Mouse (Mus musculus): ENCODE results near the gene Hmgb1. TPM values are rescaled to one million over a fixed set of nuclear protein-coding genes. Genes with fewer than 3 reads are reported as not detected.

The Hmgb1 gene
- total RNA-seq, 2 experiments from 2014 or later: 193 to 198 TPM

DNA sequence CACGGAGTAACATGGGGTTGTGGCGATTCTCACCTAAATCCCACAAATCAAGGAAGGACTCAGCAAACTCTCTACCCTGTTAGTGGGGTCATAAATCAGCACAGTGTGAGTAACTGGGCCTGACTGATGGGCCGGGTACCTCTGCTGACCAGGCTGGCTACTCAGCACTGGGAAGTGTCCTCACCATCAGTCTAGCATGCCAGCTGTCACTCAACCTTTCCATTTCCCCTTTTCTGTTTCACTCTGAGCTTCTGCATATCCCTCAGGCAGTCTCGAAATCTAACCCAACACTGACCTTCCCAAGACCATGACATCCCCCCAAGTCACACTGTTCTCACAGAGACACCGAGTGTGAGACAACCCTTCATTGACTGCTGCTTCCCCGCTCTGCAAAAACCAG is 95.4 kb downstream of the Hmgb1 start:
- DNase-seq (ENCODE audit: extremely low spot score in 1 of 2, low spot score in 2 of 2): no peak
- intact Hi-C loops (cut with DNase I): no loop called here

DNA sequence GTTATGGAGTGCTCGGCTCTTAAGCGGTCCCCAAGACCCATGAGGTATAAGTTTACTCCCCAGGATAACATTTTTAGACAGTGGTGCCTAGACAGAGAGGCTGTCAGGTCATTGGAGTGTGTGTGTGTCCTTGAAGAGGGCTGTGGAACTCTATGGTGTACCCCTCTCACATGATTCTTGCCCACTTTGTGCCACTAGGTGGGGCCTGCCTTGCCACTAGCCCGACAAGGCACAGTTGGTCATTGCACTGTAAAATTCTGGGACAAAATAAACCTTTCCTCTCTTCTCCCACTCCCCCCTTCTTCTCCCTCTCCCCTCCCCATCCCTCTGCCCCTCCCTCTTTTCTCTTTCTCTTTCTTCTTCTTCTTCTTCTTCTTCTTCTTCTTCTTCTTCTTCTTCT is 96.1 kb downstream of the Hmgb1 start:
- DNase-seq (ENCODE audit: extremely low spot score in 1 of 2, low spot score in 2 of 2): no peak

DNA sequence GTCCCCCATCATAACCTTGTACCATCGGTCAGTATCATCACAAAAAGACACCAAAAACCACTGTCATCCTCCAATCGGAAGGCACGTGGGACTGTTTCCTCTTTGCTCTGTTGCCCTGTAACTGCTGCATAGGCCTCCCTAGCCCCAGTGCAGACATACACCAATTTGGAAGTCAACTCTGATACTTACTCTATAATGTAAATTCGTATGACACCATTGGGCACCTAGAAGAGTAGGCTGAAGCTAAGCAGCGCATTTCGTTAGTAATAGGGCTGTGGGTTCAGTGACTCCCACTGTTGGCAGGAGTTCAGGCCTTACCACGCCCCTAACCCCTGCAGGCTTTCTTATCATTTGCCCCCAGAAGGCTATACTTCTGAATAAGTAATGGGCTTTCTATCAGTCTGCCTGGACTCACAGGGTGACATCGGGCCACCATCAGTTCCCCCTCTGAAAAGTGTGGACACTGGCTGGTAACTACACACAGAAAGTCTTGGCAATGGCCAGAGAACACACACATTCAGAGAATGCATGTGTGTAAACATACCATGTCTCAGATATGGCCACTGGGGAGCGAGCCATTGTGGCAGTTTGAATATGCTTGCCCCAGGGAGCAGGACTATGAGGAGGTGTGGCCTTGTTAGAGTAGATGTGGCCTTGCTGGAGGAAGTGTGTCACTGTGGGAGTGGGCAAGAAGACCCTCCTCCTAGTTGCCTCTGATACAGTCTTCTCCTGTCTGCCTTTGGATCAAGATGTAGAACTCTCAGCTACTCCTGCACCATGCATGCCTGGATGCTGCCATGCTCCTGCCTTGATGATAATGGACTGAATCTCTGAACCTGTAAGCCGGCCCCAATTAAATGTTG is 97.7 kb downstream of the Hmgb1 start:
- intact Hi-C loops (cut with DNase I): no loop called here
- no peak for DNase-seq (ENCODE audit: extremely low spot score in 1 of 2, low spot score in 2 of 2)

More for the DNA sequence above, 96.1 kb downstream of the Hmgb1 start:
- intact Hi-C loops (cut with DNase I): no loop called here

DNA sequence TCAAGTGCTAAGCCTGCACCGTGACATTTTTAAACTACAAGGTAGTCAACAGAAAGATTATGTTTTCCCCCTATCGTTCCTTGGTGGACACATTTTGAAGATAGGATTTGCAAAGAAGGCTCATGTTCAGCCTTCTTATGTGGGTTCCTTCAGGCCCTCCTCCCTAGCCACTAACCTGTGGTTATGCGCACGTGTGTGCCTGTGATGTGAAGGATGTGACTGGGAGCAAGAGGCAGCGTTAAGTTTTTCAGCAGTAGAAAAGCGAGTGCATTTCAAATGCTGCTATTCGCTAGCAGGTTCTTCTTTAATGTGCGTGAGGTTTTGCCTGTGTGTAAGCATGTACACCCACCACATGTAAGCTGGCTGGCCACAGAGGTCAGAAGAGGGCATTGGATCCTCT is 103.8 kb downstream of the Hmgb1 start:
- DNase-seq (ENCODE audit: extremely low spot score in 1 of 2, low spot score in 2 of 2): no peak
- intact Hi-C loops (cut with DNase I): no loop called here

DNA sequence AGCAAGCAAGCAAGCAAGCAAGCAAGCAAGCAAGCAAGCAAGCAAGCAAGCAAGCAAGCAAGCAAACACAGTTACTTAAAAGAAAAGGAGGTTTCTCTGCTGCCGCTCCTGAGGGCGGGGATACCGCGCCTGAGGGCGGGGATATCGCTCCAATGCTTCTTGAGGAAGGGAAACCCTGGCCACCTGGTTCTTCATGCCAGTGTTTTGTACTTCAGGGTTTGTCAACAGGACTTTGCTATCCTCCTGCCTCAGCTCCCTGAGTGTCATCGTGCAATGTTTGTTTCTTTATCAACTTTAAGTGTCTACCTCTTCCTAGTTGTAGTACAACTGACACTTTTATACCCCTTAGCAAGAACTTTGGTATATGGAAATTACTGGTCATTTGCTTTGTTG is 104.5 kb downstream of the Hmgb1 start:
- intact Hi-C loops (cut with DNase I): no loop called here
- no peak for DNase-seq (ENCODE audit: extremely low spot score in 1 of 2, low spot score in 2 of 2)

DNA sequence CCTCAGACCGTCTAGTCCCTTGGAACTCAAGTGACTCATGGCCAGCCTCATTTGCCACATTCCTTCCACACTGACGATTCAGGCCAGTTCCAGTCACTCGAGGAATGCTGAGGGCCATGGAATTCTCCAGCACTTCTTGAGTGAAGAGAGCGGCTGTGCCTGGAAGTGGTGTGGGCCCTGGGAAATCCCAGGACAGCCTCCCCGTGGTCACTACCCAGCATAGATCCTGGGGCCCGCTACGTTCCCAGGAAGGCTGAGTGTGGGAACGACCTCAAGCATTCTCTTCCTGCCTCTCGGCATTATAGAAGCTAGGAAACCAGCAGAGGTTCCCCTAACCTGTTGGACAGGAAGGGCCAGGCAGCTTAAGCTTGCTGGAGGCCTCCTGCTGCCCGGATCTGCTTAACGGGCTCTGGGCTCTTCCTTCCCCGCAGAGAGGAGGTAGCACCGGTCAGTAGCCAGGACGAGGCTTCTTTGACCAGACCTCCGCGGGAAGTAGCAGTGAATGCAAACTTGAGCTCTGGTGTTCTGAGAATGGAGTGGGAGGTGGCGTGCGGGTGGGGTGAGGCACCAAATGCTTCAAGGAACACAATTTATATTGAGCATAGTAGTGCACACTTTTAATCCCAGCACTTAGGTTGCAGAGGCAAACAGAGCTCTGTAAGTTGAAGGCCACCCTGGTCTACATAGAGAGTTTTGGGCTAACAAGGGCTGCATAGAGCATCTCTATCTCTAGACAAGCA is 105.1 kb downstream of the Hmgb1 start:
- peak in 1 of 2 experiments; percentile 35 for DNase-seq (ENCODE audit: extremely low spot score in 1 of 2, low spot score in 2 of 2)
- intact Hi-C loops (cut with DNase I): no loop called here

DNA sequence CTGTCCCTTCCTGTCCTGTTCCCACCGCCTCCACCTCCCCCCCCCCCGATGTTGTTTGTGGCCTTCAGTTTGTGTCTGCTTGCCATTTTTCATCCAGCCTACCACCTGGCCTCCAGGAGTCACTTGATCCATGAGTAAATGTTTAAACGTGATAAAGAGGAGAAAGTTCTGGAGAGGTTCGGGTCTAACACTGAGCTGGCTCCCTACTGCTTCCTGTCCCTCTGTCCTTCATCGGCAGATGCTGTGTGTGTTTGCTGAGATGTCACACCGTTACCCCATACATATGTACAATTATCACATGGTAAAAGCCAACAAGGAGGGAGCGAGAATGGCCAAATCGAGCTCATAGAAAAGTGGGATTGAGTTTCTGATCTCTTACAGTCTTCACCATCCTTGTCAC is 107.2 kb downstream of the Hmgb1 start:
- intact Hi-C loops (cut with DNase I): no loop called here
- DNase-seq (ENCODE audit: extremely low spot score in 1 of 2, low spot score in 2 of 2): no peak

DNA sequence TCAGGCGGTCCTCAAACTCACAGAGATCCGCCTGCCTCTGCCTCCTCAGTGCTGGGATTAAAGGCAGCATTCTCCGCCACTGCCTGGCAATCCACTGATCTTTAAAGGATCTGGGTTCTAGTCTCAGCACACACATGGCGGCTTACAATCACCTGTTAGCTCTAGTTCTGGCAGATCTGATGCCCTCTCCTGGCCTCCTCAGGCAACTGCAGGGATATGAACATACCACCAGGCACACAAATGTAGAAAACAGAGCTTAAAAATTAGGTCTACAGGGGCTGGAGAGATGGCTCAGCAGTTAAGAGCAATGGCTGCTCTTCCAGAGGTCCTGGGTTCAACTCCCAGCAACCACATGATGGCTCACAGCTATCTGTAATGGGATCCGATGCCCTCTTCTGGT is 112.7 kb downstream of the Hmgb1 start:
- intact Hi-C loops (cut with DNase I): no loop called here
- DNase-seq (ENCODE audit: extremely low spot score in 1 of 2, low spot score in 2 of 2): no peak

DNA sequence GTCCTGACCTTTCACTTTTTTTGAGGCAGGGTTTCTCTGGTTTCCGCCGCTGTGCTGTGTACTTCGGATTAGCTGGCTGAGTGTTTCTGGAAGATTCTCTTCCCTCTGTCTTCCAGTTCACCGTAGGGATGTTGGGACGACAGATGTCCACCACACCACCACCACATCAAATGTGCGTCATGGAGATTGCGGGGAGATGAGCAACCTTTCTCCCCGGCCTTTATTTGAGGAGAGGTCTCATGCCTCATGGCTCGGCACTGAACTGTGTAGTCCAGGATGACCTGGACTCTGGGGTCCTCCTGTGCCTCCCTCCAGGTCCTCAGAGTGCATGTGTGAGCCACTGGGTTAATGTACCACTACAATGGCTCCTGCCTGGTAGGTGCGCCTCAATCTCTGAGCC is 115.5 kb downstream of the Hmgb1 start:
- DNase-seq (ENCODE audit: extremely low spot score in 1 of 2, low spot score in 2 of 2): no peak
- intact Hi-C loops (cut with DNase I): no loop called here

DNA sequence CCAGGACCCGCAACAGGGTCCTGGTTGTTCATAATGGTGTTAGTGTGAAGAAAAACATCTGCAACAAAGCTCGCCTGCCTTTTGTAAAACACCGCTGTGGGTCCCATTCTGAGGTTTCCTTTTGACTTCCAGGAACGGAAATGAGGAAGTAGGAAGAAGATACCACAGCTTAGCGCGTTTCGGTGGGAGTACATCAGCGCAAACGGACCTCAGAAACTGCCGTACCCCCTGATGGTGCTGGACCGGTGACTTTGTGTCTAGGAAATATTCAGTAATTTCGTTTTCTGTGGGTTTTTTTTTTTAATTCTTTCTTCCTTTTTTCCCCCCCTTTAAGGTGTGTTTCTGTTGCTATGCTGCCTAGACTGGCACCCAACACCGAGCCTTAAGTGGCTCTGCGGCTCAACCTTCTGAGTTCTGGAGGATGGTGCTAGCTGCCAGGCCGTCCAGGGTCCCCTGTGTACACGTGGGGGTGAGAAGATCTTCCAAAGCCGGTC is 116.0 kb downstream of the Hmgb1 start:
- DNase-seq (ENCODE audit: extremely low spot score in 1 of 2, low spot score in 2 of 2): no peak
- intact Hi-C loops (cut with DNase I): no loop called here

DNA sequence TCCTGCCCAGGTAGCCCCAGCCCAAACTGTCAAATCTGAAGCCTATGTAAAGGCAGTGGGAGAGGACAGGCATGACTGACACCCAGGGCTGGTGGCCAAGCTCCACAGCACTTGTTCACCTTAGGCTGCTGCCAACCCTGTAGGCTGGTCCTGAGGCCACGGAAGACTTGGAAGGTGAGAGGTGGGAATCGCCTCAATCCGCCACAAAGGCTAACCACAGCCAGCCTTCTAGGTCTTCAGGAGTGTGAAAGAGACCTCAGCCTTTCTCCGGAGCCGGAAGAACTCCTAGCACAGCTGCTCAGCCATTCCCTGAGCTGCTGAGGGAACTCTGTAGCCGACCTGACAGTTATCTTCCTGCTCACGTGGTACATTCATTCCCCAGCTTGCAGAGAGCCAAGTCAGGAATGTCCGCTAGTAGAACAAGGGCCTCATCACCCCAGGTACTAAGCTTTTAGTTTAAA is 116.8 kb downstream of the Hmgb1 start:
- intact Hi-C loops (cut with DNase I): no loop called here
- DNase-seq (ENCODE audit: extremely low spot score in 1 of 2, low spot score in 2 of 2): no peak

DNA sequence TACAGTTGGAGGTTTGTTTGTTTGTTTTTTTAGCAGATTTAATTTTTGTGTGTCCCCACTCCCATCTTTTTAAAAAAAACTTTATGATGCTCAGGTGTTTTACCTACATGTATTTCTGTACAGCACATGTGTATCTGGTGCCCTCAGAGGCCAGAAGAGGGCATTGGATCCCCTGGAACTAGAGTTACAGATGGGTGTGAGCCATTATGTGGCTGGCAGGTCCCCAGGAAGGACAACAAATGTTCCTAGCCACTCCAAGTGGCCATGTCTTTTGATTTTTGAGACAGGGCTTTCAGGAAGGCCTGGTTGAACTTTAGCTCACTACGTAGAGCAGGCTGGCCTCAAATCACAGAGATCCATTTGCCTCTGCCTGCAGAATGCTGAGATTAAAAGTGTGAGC is 121.5 kb downstream of the Hmgb1 start:
- intact Hi-C loops (cut with DNase I): no loop called here
- no peak for DNase-seq (ENCODE audit: extremely low spot score in 1 of 2, low spot score in 2 of 2)

DNA sequence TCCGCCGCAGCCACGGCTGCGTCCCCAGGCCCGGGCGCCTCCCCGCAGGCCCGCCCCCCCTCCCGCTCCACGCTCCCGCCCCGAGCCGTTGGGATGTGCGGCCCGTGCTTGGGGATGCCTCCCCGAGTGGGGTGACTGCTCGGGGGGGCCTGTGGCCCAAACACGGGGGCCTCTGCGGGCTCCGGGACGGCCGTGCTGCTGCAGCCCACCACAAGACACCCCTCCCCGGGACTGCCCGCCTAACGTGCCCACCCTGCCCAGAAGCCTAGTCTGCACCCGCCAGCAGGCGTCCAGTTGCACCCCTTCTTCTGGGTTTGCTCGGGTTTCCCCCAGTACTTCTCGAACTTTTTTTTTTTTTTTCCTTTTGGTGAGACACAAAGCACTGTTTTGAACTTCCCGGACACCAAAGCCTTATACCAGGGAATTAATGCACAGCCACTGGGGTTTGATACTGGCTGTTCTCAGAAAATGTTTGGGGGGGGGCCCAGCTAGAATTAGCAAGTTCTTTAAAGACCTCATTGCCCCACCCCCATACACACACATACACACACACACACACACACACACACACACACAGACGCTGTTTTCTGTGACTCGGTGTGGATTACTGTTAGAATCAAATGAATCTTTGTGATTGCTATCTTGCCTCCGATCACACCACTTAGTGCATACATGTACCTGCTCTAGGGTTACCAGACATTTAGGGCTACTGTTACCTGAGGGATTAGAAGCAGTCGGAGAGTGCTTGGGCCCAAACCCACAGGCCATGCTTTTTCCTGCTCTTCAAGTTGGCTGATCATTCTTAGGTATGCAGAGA is 130.7 kb downstream of the Hmgb1 start:
- intact Hi-C loops (cut with DNase I): loop anchor here (2.0 to 5.0 kb wide), 3 partner anchors 131 to 469 kb away; partner anchors contain the start of genes Hmgb1 and Uspl1
- peak in 1 of 2 experiments; percentile 59 for DNase-seq (ENCODE audit: extremely low spot score in 1 of 2, low spot score in 2 of 2)

DNA sequence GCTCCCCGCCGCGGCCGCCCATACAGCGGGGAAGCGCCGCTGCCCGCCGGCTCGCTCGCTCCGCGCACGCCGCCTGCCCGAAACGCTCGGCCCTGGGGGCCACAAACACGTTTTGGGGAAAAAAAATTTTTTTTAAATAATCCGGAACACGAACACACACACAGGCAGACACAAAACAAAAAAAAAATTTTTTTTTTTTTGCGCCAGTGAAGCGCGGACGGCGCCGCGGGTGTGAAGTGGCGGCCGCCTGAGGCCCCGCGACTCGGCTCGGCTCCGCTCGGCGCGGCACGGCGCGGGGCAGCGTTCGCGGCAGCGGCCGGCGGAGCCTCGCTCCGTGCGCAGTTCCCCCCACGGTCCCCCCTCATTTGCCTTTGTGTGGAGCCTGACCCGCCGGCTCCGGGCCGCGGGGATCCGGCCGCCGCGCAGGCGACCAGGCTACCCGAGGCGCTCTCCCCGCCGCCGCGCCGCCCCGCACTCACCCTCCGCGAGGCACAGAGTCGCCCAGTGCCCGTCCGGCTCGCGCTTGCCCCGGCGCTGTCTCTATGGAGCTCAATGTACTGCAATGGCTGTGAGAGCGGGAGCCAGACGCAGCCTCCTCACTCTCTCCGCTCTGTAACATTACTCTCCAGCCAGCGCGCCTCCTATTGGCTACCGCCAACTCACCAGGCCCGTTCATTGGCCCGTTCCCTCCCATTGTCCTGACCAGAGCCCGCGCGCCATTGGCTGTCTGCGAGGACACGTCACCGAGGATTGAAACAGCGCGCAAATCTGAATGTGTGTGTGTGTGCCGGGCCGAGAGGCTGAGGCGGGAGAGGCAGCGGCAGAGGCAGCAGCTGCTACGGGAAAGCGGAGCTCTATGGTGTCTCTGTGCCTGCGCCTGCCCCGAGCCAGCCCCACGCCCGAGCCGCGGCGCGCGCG is 131.6 kb downstream of the Hmgb1 start:
- intact Hi-C loops (cut with DNase I): loop anchor here (2.0 to 5.0 kb wide), 3 partner anchors 132 to 470 kb away; partner anchors contain the start of genes Hmgb1 and Uspl1
- DNase-seq (ENCODE audit: extremely low spot score in 1 of 2, low spot score in 2 of 2): peak; percentile 99

DNA sequence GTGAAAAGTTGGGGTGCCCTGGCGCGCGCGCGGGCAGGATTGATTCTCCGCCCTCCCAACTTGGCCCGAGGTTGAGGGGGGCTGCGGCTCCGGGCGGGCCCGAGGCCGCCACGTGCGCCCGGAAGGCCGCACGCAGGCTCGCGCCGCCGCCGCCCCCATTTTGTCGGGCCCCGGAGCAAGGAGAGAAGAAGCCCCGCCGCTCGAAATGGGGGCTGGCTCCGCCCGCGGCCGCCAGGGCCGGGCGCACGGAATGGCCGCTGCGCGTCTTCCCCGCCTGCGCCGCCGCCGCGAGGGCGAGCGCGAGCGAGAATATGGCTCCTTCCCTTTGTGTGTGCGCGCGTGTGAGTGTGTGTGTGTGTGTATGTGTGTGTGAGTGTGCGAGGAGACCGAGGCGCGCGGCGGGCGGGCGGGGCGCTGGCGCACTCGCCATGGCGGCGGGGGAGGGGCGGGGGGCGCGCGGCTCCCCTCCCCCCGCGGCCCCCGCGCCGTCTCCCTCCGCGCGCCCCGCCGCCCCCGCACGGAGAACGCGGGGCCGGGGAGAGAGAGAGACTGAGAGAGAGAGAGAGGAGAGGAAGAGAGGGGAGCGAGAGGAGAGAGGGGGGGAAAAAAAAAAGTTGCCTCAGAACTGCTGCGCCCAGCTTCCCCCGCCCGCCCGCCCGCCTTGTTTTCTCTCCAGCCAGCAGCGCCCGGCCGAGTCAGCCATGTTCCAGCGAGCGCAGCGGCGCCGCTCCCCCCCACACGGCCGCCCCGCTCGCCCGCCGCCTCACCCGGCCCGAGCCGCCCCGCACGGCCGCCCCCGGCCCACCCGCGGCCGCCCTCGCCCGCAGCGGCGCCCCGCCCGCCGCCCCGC is 132.5 kb downstream of the Hmgb1 start:
- intact Hi-C loops (cut with DNase I): loop anchor here (2.0 to 5.0 kb wide), 3 partner anchors 133 to 471 kb away; partner anchors contain the start of genes Hmgb1 and Uspl1
- DNase-seq (ENCODE audit: extremely low spot score in 1 of 2, low spot score in 2 of 2): peak; percentile 81 to 91

DNA sequence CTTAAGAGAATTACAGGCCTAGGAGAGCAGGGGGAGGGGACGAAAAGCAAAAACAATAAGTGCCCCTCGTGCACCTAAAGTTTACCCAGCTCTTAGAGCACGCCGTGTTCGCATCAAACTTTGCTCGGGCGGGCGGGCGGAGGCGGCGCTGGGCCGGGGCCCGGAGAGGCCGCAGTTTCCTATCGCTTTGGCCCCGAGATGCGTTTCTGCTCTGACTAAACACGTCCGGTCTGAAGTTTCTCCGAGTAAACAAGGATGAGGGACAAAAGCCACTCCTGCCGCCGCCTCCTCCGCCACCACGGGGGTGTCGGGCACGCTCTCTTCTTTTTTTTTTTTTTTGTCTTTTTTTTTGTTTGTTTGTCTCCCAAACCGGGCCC is 133.1 kb downstream of the Hmgb1 start:
- no peak for DNase-seq (ENCODE audit: extremely low spot score in 1 of 2, low spot score in 2 of 2)

DNA sequence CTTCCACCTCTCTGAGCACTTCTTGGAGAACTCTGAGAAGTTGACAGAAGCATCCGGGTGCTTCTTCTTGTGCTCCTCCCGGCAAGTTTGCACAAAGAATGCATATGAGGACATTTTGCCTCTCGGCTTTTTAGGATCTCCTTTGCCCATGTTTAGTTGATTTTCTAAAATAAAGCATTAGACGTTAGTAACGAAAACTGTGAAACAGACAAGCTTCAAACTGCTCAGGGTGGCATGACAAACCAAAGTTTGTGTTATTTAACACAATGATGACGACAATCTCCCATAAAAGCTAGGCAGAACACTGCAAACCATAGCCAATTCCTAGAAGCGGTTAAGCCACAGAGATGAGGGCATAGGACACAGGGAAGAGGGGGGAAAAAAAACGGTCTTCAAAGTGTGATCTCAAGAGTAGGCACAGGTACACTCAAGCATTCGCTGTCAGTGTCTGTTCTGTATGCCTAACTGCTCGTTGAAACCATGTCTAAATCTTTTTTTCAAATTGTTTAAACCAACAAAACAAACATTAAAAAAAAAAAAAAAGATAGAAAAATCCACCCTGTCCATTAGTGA is 133.6 kb downstream of the Hmgb1 start:
- no peak for DNase-seq (ENCODE audit: extremely low spot score in 1 of 2, low spot score in 2 of 2)
- intact Hi-C loops (cut with DNase I): loop anchor here (5.0 kb wide), 2 partner anchors 238 to 472 kb away; no protein-coding TSS in a partner anchor

More for the DNA sequence above, 133.1 kb downstream of the Hmgb1 start:
- intact Hi-C loops (cut with DNase I): loop anchor here (5.0 kb wide), 2 partner anchors 239 to 471 kb away; no protein-coding TSS in a partner anchor
